Mouse (Mus musculus) large intestine, adult 2 months (tissue): Measurements from ENCODE around the gene Ptprn2. TPM values are rescaled to one million over a fixed set of nuclear protein-coding genes. Genes with fewer than 3 reads are reported as not detected.

Source experiments
- DNase-seq: peaks from one replicate; pipeline ENCODE4 v3.0.0-alpha.2; 2012; ENCODE audit warnings: low read depth, low spot score
- WGBS: fragments of 180-500 bp; shearing (Covaris S2); methylation state at CpG from one replicate; pipeline ENCODE4 v1.1.7; 2018; 5-methylcytosine and 5-hydroxymethylcytosine counted together
- polyA plus RNA-seq: library from polyadenylated mRNA; depleted of rRNA; stranded (reverse); fragments of >200 nt; gene quantifications from 2 replicates; pipeline ENCODE4 v1.2.3, GENCODE M21; 2012

Gene Ptprn2
- polyA plus RNA-seq, 1 experiment: 11.6 TPM

DNA sequence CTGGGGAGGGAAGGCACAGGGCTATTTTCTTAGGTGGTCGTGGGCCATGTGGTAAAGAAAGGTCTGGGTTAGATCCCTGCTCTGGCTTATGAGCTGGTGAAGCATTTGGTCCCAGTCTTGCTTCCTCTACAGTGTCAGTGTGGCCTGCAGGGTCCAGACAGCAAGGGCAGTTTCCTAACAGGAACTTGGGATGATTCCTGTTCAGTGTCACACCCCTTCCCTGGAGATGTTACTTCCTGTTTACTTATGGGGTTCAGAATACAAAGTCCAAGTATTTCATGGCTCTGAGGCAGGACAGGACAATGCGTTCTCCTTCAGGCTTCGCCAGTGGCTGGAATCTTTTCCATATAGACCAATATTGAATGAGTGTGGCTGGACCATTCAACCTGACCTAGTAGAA is 741.7 kb downstream of the Ptprn2 start:
- no peak for DNase-seq
- 42% methylated on average over 3 of the region's 3 CpGs for WGBS

DNA sequence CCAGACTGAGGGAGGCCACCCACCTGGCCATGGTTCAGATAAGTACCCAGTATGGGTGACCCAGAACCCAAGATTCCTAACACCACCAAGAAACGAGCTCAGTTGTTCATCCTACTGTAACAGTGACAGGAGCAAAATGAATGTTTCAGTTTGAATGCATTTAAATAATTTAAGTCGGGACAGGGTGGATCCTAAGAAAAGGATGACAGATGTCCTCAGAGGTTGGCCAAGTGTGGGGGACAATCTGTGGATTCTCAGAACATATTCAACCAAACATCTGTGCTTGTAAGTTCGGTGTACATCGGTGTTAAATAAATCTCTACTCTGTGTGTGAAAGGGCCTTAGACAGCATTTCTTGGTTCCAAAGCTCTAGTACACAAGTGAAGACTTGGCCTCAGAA is 743.9 kb downstream of the Ptprn2 start:
- no peak for DNase-seq
- WGBS: 86% methylated on average over 4 of the region's 4 CpGs

DNA sequence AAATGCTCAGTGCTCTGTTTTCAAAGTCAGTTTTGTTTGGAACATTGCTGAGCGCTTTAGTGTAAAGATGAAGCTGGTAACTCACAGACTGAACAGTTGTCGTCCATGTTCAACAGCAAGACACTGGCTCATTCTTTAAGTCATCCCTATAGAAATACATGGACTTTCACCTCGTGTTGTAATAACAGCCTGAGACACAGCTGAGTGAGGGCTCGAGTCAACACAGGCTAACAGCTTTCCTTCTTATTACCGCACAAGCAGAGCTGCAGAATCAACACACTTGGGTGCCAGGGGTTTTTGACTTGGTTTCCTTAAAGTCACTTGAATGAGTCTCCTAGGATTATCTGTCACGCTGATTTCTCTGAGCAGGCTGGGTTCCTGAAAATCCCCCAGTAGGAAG is 744.8 kb downstream of the Ptprn2 start:
- WGBS: 37% methylated on average over 6 of the region's 6 CpGs

GRCm38 (mm10) chr12:117231850-117232249 is 746.3 kb downstream of the Ptprn2 start:
- DNase-seq: no peak
- 77% methylated on average over 5 of the region's 5 CpGs for WGBS

More for the DNA sequence above, 744.8 kb downstream of the Ptprn2 start:
- no peak for DNase-seq

GRCm38 (mm10) chr12:117235114-117235513 is 749.6 kb downstream of the Ptprn2 start:
- no peak for DNase-seq

DNA sequence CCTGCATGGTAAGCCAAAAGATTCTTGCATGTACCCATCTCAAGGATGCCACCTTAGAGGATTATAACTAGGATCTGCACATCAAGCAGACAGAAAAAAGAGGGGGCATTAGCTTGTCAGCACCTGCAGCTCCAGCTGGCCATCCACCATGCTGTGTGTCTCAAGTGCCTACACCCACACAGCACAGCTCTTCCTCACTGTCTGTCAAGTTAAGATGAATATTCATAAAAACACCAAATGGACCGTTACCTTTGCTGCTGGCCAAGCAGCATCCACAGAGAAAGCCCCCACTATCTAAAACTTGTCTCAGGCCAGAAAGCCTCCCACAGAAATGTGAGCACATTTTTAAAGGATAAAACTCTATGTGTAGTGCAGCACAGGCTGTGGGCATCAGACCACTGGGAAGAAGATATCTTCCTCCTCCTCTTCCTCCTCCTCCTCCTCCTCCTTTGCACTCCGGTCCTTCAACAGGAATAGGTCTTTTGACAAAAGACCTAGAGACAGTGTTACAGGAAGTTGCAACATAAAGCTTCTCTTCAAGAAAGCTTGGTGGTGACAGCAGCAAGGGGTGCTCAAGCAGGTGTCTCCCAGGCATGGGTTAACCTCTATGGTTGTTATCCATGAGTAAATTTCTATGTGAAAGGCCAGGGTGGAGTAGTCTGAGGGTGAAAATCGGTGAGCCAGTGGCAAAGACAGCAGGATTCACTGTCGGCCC is 750.7 kb downstream of the Ptprn2 start:
- no peak for DNase-seq
- WGBS: 65% methylated on average over 4 of the region's 4 CpGs

DNA sequence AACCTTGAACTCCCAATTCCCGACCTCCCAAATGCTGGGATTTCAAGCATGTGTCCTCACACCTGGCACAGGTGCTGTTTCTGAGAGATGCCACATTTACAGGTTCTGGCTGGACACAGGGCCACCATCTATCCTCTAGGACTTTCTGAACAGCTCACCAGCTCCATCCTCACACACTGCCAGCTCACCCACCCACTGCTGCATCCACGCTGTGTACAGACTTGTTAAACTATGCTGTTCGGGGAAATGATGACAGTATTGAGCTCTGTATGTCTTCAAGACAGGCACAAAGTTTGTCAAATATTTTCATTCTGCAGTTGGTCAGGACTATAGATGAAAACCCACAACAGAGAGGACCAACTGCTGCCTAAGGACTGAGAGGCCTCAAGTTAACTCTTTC is 751.5 kb downstream of the Ptprn2 start:
- no peak for DNase-seq
- WGBS: 68% methylated on average over 3 of the region's 3 CpGs

- DNase-seq: no peak
- WGBS: 59% methylated on average over 9 of the region's 9 CpGs
Observed at GRCm38 (mm10) chr12:117239927-117240715, 754.6 kb downstream of the Ptprn2 start.

DNA sequence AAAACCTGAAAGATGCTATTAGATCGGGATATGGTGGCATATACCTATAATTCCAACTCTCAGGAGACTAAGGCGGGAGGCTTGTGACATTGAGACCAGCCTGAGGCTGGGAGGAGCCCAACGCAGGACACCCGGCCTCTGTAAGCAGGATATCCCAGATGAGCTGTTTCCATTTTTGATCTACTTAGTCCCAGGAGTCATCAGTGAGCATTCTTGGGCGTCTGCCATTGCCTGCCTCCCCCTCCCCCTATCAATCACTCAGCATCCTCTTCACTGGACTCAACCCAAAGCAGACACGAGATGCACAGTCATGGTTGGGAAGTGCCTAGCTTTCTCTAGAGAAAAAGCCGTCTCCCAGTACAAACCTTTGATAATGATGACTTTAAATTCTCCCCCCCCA is 756.7 kb downstream of the Ptprn2 start:
- 61% methylated on average over 7 of the region's 7 CpGs for WGBS
- no peak for DNase-seq

DNA sequence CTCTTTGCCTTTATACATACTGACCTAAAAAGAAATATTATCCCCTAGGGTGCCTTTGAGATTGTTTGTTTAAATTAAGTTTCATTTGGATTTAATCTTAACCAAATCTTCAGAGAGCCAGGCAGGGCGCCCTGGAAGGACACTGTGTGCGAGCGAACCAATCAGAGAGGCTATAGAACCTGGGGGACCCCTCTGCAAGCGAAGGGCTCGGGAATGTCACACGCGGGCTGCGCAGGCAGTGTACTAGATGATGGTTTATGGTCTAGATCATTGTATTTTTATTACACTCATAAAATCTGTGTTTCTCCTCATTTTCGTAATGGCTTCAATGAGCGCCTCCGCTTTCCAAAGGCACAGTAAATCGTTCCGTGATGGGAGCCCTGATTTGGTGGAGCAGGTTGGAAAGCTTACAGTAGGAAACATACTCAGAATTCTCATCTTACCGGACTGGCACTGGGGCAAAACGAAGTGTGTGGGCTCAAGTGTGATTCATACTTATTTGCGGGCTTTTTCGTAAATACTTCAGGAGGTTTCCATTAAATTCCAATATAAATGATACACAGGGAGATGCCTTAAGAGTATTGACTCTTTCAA is 760.5 kb downstream of the Ptprn2 start:
- no peak for DNase-seq
- 21% methylated on average over 17 of the region's 17 CpGs for WGBS

DNA sequence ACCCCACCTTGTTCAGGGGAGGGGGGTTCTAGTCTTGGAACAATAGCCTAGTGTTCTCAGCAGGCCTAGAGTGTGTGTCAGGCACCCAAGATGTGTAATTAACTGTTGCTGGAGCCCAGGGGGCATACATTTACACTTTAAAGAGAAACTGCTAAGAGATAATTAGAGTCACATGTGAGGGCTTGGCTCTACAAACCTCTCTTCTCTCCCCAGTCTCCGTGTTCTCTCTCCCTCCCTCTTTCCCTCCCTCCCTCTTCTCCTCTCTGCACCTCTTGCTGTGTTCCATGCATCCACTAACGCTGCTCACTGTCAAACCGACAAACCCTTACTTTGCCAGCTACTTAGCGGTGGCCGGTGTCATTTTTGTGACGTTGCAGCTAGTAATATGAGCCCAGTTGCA is 764.9 kb downstream of the Ptprn2 start:
- 29% methylated on average over 6 of the region's 6 CpGs for WGBS
- DNase-seq: no peak

DNA sequence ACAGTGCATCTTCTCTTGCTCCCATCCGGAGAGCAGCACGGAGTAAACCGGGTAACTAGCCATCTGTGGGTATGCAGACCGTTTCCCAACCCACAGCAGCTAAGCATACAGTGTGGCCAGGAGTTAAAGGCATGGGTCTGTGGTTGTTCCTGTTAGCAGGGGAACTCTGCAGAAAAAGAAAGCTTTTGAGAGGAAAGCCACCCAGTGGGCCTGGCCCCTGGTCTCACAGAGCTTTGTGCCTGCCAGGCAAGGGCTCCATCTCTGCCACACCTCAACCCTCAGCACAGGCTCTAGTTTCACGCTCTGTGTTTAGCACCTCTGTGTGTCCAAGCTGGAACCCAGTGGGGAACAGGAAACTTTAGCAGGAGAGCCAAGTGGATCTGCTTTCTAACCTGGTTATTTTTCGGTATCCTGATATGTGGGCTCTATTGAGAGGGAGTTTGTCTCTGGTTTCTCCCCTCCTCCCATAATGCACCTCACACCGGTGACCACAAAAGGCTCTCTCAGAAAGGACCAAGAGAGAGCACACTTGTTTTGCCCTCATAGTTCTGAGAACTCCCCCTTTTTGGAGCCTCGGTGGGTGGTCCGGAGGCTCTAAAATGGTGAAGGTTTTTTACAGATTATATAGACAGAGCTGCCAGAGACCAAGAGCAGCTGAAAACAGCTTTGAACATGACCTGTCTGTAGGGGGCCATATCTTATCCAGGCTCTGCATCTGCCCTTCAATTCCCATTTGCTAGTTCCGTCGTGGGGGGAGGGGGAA is 766.3 kb downstream of the Ptprn2 start:
- DNase-seq: no peak
- 40% methylated on average over 11 of the region's 11 CpGs for WGBS

GRCm38 (mm10) chr12:117252426-117252779 is 766.9 kb downstream of the Ptprn2 start:
- 61% methylated on average over 3 of the region's 3 CpGs for WGBS
- no peak for DNase-seq

- WGBS: 82% methylated on average over 9 of the region's 9 CpGs
- no peak for DNase-seq
Observed at GRCm38 (mm10) chr12:117254356-117254755, 768.8 kb downstream of the Ptprn2 start.

- no peak for DNase-seq
- 21% methylated on average over 6 of the region's 6 CpGs for WGBS
Observed at GRCm38 (mm10) chr12:117255325-117255724, 769.8 kb downstream of the Ptprn2 start.

GRCm38 (mm10) chr12:117255776-117256342 is 770.3 kb downstream of the Ptprn2 start:
- 84% methylated on average over 2 of the region's 2 CpGs for whole genome bisulfite sequencing
- DNase-seq: no peak

DNA sequence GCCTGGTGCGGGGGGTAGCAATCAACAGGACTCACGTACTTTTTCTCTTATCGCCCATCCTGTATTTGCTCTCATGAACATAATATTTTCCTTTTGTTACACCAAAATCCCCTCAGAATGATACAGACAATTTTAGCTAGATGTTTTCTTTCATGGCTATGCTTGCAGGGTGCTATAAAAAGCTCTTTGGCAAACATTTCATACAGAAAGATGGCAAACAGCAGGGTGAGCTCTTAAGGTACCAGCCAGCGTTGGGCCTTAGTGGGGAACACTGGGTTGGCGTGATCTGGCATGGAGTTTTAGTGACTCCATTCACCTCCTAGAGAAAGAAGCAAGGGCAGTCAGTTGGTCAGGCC is 771.3 kb downstream of the Ptprn2 start:
- DNase-seq: no peak
- WGBS: 83% methylated on average over 5 of the region's 5 CpGs

- WGBS: 65% methylated on average over 20 of the region's 20 CpGs
- DNase-seq: no peak
Observed at GRCm38 (mm10) chr12:117257205-117257920, 771.8 kb downstream of the Ptprn2 start.

DNA sequence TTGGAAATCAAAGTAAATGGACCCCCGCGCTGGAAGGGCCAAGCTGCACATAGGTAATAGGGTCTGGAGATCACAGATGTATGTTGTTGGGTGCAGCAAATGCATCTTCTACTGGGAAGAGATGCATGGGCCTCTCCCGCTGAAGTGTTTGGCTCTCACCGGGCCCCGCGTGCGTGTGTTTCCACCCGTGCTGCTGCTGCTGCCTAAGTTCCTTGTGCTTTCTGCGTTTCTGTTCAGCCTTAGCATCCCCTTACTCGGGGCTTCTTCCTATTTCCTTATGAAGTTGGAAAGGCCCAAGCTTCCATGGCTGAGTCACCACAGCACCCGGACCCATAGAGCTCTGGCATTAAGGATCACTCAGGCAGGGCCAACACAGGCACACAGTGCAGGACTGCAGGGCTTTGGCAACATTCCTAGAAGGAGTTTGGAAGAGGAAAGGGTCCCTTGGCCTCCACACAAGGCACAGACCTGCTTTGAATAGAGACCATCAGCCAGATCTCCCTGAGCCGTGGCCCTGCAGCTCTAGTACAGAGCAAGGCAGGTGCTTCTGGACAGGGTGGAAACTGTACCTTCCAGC is 772.5 kb downstream of the Ptprn2 start:
- WGBS: 68% methylated on average over 12 of the region's 12 CpGs
- DNase-seq: no peak
